Mouse (Mus musculus) forebrain, embryonic 10.5 days (tissue): Measurements from ENCODE around the gene Mad2l2. TPM values are rescaled to one million over a fixed set of nuclear protein-coding genes. Genes with fewer than 3 reads are reported as not detected.

Source experiments
- DNase-seq: peaks from one replicate; pipeline ENCODE4 v3.0.0-alpha.2; 2017; ENCODE audit warnings: low spot score; ENCODE audit errors: extremely low spot score
- H3K27ac ChIP-seq: fragments of 300-500 bp; sonication (generic); 2 replicates; pipeline ENCODE4 v1.5.1; 2016; ENCODE audit warnings: mild to moderate bottlenecking
- H3K27me3 ChIP-seq: fragments of 300-500 bp; sonication (generic); 2 replicates; pipeline ENCODE4 v1.6.1; 2016; ENCODE audit warnings: mild to moderate bottlenecking; ENCODE audit not compliant: poor library complexity, severe bottlenecking
- H3K36me3 ChIP-seq: fragments of 300-500 bp; sonication (generic); replicated peaks from 2 replicates; pipeline ENCODE4 v1.6.1; 2016; ENCODE audit warnings: mild to moderate bottlenecking, moderate library complexity
- H3K4me1 ChIP-seq: fragments of 300-500 bp; sonication (generic); 2 replicates; pipeline ENCODE4 v1.6.1; 2016
- H3K4me3 ChIP-seq: fragments of 300-500 bp; sonication (generic); 2 replicates; pipeline ENCODE4 v1.5.1; 2016; ENCODE audit warnings: mild to moderate bottlenecking, moderate library complexity
- H3K9me3 ChIP-seq: fragments of 300-500 bp; sonication (generic); 2 replicates; pipeline ENCODE4 v1.6.1; 2016; ENCODE audit warnings: mild to moderate bottlenecking, moderate library complexity
- WGBS: fragments of 180-500 bp; shearing (Covaris S2); methylation state at CpG from one replicate; pipeline ENCODE4 v1.1.7; 2016; 5-methylcytosine and 5-hydroxymethylcytosine counted together
- polyA plus RNA-seq: library from polyadenylated mRNA; unstranded; fragments of >200 nt; fragmentation: Nextera tagmentation; extraction: Ambion mirVana; gene quantifications from 2 replicates; pipeline ENCODE4 v1.2.1, GENCODE M21; 2016

Gene Mad2l2
- polyA plus RNA-seq, 1 experiment from 2014 or later, result 61.8 TPM

DNA sequence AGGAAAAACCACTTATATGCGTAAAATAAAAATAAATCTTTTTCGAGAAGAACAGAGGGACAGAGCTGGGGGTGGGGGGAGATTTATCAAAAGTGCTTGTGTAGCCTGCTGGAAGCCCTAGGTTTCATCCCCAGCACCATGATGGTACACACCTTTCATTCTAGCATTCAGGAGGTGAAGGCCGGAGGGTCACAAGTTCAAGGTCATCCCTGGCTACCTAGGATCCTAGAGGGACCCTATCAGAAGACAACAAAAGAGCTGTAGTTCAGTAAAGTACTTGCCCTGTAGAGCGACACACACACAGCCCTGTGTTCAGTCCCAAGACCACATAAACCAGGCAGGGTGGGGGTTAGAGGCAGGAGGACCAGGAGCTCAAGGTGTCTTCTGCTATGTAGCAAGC is 23.8 kb downstream of the Mad2l2 start:
- Histone ChIP-seq H3K36me3 (peaks cover 61% of the 10 kb centered on the region), H3K9me3 (no peaks in the 10 kb centered on the region), H3K4me1 (peaks cover 41% of the 10 kb centered on the region), H3K27ac (no peak overlapping the region), H3K27me3 (peaks cover 16% of the 10 kb centered on the region), H3K4me3 (no peak overlapping the region)
- no peak for DNase-seq
- 94% methylated on average over 4 of the region's 4 CpGs for WGBS

GRCm38 (mm10) chr4:148154982-148155381 is 24.8 kb downstream of the Mad2l2 start:
- WGBS, result 75% methylated on average over 3 of the region's 3 CpGs
- H3K9me3 ChIP-seq, result no peaks in the 10 kb centered on the region
- H3K36me3 ChIP-seq, result peaks cover 59% of the 10 kb centered on the region
- no peak for DNase-seq
- H3K4me1 ChIP-seq, result peaks cover 44% of the 10 kb centered on the region
- H3K4me3 ChIP-seq, result no peak overlapping the region
- H3K27me3 ChIP-seq, result peaks cover 18% of the 10 kb centered on the region
- H3K27ac ChIP-seq, result no peak overlapping the region

DNA sequence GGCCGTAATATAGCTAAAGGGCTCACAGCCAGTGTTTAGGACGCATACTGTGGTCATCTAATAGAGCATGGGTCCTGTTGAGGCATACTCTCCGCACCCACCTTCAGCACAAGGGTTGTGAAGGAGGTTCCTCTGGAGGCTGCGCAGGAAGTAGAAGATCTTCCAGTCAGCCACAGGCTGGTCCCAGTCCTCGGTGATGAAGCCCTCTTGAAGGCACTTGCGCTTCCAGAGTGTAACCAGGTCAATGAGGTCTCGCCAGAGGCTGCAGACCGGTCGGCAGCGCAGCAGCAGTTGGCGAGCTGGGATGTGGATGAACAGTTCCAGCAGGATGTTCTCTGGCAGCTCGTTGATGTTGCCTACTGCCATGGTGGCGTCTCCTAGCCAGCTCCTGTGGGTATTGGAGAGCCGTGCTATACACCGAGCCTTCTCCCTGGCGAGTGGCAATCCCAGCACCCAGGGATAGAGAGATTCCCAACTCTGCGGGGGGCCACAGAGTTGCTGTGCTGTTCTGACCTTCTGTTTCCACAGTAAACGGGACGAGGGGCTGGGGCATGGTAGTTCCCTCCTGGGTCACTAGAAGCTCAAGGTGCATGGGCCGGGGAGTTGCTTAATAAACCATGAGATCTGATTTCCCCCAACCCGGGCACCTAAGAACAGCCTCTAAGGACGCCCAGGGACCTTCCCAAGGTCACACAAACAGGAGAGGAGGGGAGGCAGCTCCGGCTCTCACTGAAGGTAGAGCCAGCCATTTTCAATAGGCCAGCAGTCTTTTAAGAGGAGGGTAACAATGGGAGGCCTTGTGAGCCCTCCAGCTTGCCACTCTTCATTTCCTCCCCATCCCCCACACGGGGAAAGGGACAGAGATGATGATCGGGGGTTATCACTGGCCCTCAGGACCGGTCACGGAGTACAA is 28.5 kb downstream of the Mad2l2 start:
- peak; percentile 57 for DNase-seq
- peaks cover 44% of the 10 kb centered on the region for H3K4me1 ChIP-seq
- WGBS, result 28% methylated on average over 27 of the region's 27 CpGs
- H3K27me3 ChIP-seq, result peaks cover 51% of the 10 kb centered on the region
- H3K36me3 ChIP-seq, result peaks cover 46% of the 10 kb centered on the region
- peak overlapping the region; percentile 80 for H3K4me3 ChIP-seq
- H3K9me3 ChIP-seq, result no peaks in the 10 kb centered on the region
- H3K27ac ChIP-seq, result peak overlapping the region; percentile 93

- H3K4me3 ChIP-seq, result peak overlapping the region; percentile 80
- DNase-seq, result peak; percentile 98
- no peaks in the 10 kb centered on the region for H3K9me3 ChIP-seq
- H3K36me3 ChIP-seq, result peaks cover 35% of the 10 kb centered on the region
- H3K27me3 ChIP-seq, result peaks cover 62% of the 10 kb centered on the region
- H3K27ac ChIP-seq, result peak overlapping the region; percentile 93
- peaks cover 55% of the 10 kb centered on the region for H3K4me1 ChIP-seq
- under 1% methylated on average over 54 of the region's 55 CpGs for WGBS
Observed at GRCm38 (mm10) chr4:148159544-148160435, 29.6 kb downstream of the Mad2l2 start.

DNA sequence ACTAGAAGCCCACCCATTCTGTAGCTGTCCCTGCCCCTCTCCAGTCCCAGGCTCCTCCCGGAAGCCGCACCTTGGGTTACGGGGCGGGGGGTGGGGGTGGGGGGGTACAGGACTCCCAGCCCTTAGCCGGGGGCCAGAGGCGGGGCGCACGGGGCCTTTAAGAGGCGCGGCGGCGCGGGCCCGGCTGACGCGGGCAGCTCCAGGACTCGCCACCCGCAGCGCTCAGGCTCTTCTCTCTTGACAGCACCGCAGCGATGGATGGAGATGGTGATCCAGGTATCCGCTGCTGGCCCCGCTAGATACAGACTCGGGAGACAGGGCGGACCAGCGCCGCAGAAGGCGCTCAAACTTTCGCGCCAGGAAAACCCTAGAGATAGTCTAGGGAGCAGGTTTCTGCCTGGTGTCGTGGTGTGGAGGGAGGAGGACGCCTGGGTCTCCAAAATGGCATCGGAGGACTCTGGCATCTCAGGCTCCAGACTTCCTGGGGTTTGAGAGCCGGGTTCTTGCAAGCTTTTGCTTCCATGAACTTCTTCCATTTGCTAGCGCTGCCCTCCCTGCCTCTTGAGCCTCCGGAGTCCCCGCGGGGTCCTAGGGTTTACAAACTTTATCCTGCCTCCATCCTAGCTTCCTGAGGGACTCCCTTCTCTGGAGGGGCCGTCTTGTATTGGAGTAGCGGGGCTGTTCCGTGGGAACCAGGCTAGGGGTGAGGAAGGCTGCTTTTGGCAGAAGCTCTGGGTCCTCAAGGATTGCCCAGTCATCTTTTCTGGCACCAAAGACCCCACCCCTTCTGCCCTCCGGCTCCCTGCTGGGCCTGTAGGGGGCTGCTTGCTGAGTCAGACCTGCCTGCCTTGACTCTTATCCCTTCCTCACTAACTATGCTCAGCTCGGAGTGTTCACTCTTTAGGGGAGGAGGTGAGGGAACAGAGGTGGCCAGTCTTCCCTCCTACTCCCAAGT is 30.5 kb downstream of the Mad2l2 start, which contains the start of the genes Fbxo44 and Fbxo2:
Gene Fbxo44, minus strand, starts transcription at position 47 of the 955 bp plus-strand sequence.
Gene Fbxo2, plus strand, starts transcription at position 186 of the 955 bp plus-strand sequence.
- no peak for DNase-seq
- H3K27me3 ChIP-seq, result peaks cover 72% of the 10 kb centered on the region
- H3K9me3 ChIP-seq, result no peaks in the 10 kb centered on the region
- peak within 1 kb of the TSS; percentile 80 for H3K4me3 ChIP-seq
- H3K4me1 ChIP-seq, result peaks cover 63% of the 10 kb centered on the region
- peaks cover 26% of the 10 kb centered on the region for H3K36me3 ChIP-seq
- WGBS, result 1% methylated on average over 43 of the region's 43 CpGs
- peak within 1 kb of the TSS; percentile 93 for H3K27ac ChIP-seq

- Histone ChIP-seq H3K4me3 (peak overlapping the region; percentile 44), H3K9me3 (no peaks in the 10 kb centered on the region), H3K27me3 (peaks cover 91% of the 10 kb centered on the region), H3K36me3 (no peaks in the 10 kb centered on the region), H3K4me1 (peaks cover 66% of the 10 kb centered on the region), H3K27ac (0 out of 2 replicates have a peak overlapping the region, but pooled peaks have one; percentile 44)
- 1% methylated on average over 29 of the region's 29 CpGs for WGBS
- DNase-seq, result peak; percentile 76
Observed at GRCm38 (mm10) chr4:148164002-148164439, 33.8 kb downstream of the Mad2l2 start.

DNA sequence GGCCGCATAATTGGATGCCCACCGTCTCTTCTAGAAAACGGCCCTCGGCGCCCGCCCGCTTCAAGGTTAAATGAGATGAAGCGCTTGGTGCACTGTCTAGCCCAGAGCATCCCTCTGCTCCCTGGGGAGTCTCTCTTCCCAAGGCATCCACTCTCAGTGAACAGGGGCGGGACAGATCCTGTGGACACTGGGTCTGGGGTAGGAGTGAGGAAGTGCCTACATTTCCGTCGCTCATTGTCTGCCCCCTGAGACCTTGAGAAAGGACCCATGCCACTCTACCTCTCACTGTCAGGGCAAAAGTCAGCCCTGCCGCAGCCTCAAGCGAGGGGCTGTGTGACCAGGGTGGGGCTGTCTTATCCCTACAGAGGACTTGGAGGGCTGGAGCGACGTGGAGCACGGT is 34.3 kb downstream of the Mad2l2 start:
- WGBS, result under 1% methylated on average over 16 of the region's 16 CpGs
- DNase-seq, result no peak

GRCm38 (mm10) chr4:148165551-148165950 is 35.4 kb downstream of the Mad2l2 start:
- H3K9me3 ChIP-seq, result no peaks in the 10 kb centered on the region
- DNase-seq, result no peak
- H3K36me3 ChIP-seq, result no peaks in the 10 kb centered on the region
- peaks cover 58% of the 10 kb centered on the region for H3K4me1 ChIP-seq
- H3K4me3 ChIP-seq, result peak overlapping the region; percentile 28; the same call in 1 of the 2 replicates
- peaks cover 98% of the 10 kb centered on the region for H3K27me3 ChIP-seq
- 3% methylated on average over 17 of the region's 17 CpGs for WGBS
- H3K27ac ChIP-seq, result no peak overlapping the region

More for the DNA sequence above, 34.3 kb downstream of the Mad2l2 start:
- peaks cover 95% of the 10 kb centered on the region for H3K27me3 ChIP-seq
- H3K9me3 ChIP-seq, result no peaks in the 10 kb centered on the region
- H3K27ac ChIP-seq, result no peak overlapping the region
- H3K4me1 ChIP-seq, result peaks cover 63% of the 10 kb centered on the region
- H3K4me3 ChIP-seq, result peak overlapping the region; percentile 44
- H3K36me3 ChIP-seq, result no peaks in the 10 kb centered on the region

DNA sequence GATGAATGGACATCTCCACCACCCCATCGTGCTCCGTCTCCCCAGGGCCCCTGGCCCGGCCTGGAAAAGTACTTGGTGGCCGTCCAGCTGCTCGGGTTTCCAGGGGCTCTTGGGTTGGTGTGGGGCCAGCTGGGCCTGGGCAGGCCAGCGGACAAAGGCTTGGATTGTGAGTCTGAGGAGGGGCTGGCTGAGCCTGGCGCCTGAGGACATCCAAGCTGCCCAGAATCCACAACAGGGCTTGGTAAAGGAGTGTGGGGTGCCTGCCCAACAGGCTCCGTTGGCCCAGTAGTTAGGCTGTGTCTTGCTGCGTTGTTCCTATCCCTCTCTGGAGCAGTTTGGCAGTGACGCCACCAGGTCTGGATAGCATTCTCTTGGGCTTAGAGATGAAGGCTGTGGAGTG is 36.2 kb downstream of the Mad2l2 start:
- Histone ChIP-seq H3K9me3 (no peaks in the 10 kb centered on the region), H3K27me3 (peaks cover 98% of the 10 kb centered on the region), H3K27ac (0 out of 2 replicates have a peak overlapping the region, but pooled peaks have one; percentile 25), H3K4me3 (peak overlapping the region; percentile 28), H3K4me1 (peaks cover 54% of the 10 kb centered on the region), H3K36me3 (no peaks in the 10 kb centered on the region)
- WGBS, result 4% methylated on average over 10 of the region's 10 CpGs
- peak; percentile 34 for DNase-seq

- Histone ChIP-seq H3K27ac (no peak overlapping the region), H3K4me1 (peaks cover 55% of the 10 kb centered on the region), H3K27me3 (peaks cover 98% of the 10 kb centered on the region), H3K9me3 (no peaks in the 10 kb centered on the region), H3K4me3 (peak overlapping the region; percentile 28), H3K36me3 (no peaks in the 10 kb centered on the region)
- WGBS, result 22% methylated on average over 4 of the region's 4 CpGs
- peak; percentile 69 for DNase-seq
Observed at GRCm38 (mm10) chr4:148166986-148167385, 36.8 kb downstream of the Mad2l2 start.

DNA sequence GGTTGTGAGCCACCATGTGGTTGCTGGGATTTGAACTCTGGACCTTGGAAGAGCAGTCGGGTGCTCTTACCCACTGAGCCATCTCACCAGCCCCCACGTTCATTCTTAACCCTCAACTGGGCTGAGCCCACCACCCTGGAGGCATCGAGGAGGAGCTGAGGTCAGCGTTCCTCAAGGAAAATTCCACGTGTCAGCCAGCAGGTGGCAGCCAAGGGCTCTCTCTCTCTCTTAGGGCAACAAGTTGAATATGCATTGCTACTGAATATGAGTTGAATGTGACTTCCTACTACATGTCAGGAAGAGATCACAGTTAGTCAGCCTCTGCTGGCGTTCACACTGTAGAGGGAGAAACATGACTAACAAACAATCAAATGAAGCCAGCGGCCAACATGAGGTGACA is 38.1 kb downstream of the Mad2l2 start:
- Histone ChIP-seq H3K9me3 (no peaks in the 10 kb centered on the region), H3K27me3 (peaks cover 98% of the 10 kb centered on the region), H3K4me3 (no peak overlapping the region), H3K4me1 (peaks cover 59% of the 10 kb centered on the region), H3K36me3 (no peaks in the 10 kb centered on the region), H3K27ac (no peak overlapping the region)
- 28% methylated on average over 7 of the region's 7 CpGs for WGBS
- DNase-seq, result peak; percentile 71
